Mouse (Mus musculus) olfactory bulb, adult 2 months (tissue): ENCODE data around the gene Tctex1d2. TPM values are rescaled to one million over a fixed set of nuclear protein-coding genes. Genes with fewer than 3 reads are reported as not detected.
"Not testable (repeated sequence)": the region's sequence is repeated elsewhere in the genome, so short reads cannot be mapped to it uniquely, and the experiment has no call there.

Source experiments
- H3K27ac ChIP-seq: fragments of 200-500 bp; 2 replicates; pipeline ENCODE4 v1.5.1; 2012; ENCODE audit warnings: low read depth, low read length; ENCODE audit not compliant: insufficient read depth
- H3K4me1 ChIP-seq: fragments of 200-500 bp; 2 replicates; pipeline ENCODE4 v1.6.1; 2012; ENCODE audit warnings: low read length; ENCODE audit not compliant: control insufficient read depth, insufficient read depth
- H3K4me3 ChIP-seq: fragments of 200-500 bp; 2 replicates; pipeline ENCODE4 v1.5.1; 2012; ENCODE audit warnings: mild to moderate bottlenecking, low read depth, low read length, moderate library complexity; ENCODE audit not compliant: insufficient read depth
- CTCF ChIP-seq: fragments of 200-500 bp; IDR thresholded peaks from 2 replicates; pipeline ENCODE4 v1.5.1; 2012; ENCODE audit warnings: low read depth, mild to moderate bottlenecking, low read length, moderate library complexity; ENCODE audit not compliant: insufficient read depth
- POLR2A ChIP-seq: fragments of 200-500 bp; IDR thresholded peaks from 2 replicates; pipeline ENCODE4 v1.6.1; 2012; ENCODE audit warnings: mild to moderate bottlenecking, low read depth, low read length, moderate library complexity; ENCODE audit not compliant: insufficient read depth
- WGBS: fragments of 180-500 bp; shearing (Covaris S2); methylation state at CpG from one replicate; pipeline ENCODE4 v1.1.7; 2018; 5-methylcytosine and 5-hydroxymethylcytosine counted together
- polyA plus RNA-seq: library from polyadenylated mRNA; stranded (reverse); fragments of >200 nt; gene quantifications from 2 replicates; pipeline ENCODE4 v1.2.4, GENCODE M21; 2012; ENCODE audit warnings: low replicate concordance; ENCODE audit not compliant: missing spikeins, insufficient read depth, insufficient read length

Tctex1d2 gene
- polyA plus RNA-seq, 1 experiment = not detected

DNA sequence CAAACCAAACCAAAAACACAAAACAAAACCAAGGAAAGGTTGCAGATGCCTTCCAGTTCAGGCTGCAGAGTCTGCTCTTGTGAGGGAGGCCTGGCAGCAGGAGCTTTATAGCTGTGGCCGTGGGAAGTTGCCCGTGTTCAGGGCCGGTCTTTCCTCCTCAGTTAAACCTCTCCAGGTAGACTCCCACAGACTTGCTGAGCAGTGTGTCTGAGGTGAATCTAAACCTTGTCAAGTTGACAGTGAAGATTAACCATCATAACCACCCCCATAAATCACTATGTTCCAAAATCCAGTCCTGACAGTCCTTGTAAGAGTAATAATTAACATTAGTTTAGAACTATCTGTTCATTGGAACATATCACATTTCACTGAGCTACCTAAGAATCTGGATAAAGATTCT lies 8.0 kb downstream of the Tctex1d2 start:
- TF ChIP-seq POLR2A (no peak), CTCF (no peak)
- Histone ChIP-seq H3K27ac (no peak overlapping the region), H3K4me3 (no peak overlapping the region), H3K4me1 (peaks cover 4% of the 10 kb centered on the region)
- 90% methylated on average over 3 of the region's 3 CpGs for WGBS

GRCm38 (mm10) chr16:32430474-32431046 lies 11.1 kb downstream of the Tctex1d2 start, which contains the start of gene Pcyt1a:
Gene Pcyt1a (plus strand): TSS chr16:32430921.
- under 1% methylated on average over 54 of the region's 54 CpGs for WGBS
- TF ChIP-seq CTCF (peak; percentile 27; the same call in 1 of the 2 replicates), POLR2A (peak; percentile 78)
- peak within 1 kb of the TSS; percentile 74 for H3K27ac ChIP-seq
- peak within 1 kb of the TSS; percentile 76 for H3K4me3 ChIP-seq
- peaks cover 7% of the 10 kb centered on the region for H3K4me1 ChIP-seq

GRCm38 (mm10) chr16:32431047-32431591 lies 11.6 kb downstream of the Tctex1d2 start:
- WGBS = under 1% methylated on average over 28 of the region's 28 CpGs

DNA sequence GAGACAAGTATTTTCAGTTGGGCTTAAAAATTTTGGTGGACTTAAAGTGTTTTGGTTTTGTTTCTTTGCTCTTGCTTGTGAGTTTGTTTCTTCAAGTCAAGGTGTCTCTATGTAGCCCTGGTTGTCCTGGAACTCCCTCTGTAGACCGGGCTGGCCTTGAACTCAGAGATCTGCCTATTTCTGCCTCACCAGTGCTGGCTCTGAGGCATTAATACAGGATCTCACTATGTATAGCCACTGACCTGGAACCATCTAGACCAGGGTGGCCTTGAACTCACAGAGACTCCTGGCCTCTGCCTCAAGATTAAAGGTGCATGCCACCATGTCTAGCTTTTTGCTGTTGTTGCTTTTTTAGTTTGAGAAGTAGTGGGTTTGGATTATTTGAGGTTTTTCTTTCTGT lies 12.4 kb downstream of the Tctex1d2 start:
- Histone ChIP-seq H3K4me1 (peaks cover 7% of the 10 kb centered on the region), H3K4me3 (no peak overlapping the region), H3K27ac (no peak overlapping the region)
- WGBS = 96% methylated on average over 1 of the region's 1 CpGs
- no peak for TF ChIP-seq CTCF
- TF ChIP-seq POLR2A = no peak

More at GRCm38 (mm10) chr16:32431047-32431591, 11.6 kb downstream of the Tctex1d2 start:
- peaks cover 7% of the 10 kb centered on the region for H3K4me1 ChIP-seq
- TF ChIP-seq CTCF (no peak), POLR2A (no peak)
- peak overlapping the region; percentile 74 for H3K27ac ChIP-seq
- H3K4me3 ChIP-seq = peak overlapping the region; percentile 76

DNA sequence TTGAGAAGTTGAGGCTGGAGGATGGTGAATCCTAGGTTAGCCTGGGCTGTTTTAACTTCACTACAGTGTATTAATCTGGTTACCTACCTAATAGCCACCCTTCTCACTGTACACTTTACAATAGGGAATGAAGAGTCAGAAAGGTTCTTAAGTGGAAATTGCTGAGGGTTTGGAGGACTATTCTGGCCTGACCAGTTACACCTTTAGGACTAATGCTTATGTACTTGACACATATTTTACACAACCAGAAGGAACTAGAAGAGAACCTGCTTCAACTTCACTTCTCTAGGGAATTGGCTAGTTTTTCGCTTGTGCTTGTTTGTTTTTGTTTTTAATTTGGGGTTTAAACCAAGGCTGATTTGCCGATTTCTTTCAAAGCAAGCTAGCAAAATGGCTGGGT lies 13.6 kb downstream of the Tctex1d2 start:
- 67% methylated on average over 2 of the region's 2 CpGs for WGBS
- H3K4me3 ChIP-seq = no peak overlapping the region
- H3K4me1 ChIP-seq = peaks cover 7% of the 10 kb centered on the region
- H3K27ac ChIP-seq = no peak overlapping the region
- no peak for TF ChIP-seq CTCF
- no peak for TF ChIP-seq POLR2A

- Histone ChIP-seq H3K4me1 (peaks cover 7% of the 10 kb centered on the region), H3K27ac (no peak overlapping the region), H3K4me3 (no peak overlapping the region)
- TF ChIP-seq CTCF (no peak), POLR2A (no peak)
- 17% methylated on average over 6 of the region's 6 CpGs for WGBS
These were observed 14.6 kb downstream of the Tctex1d2 start for GRCm38 (mm10) chr16:32434066-32434465.

DNA sequence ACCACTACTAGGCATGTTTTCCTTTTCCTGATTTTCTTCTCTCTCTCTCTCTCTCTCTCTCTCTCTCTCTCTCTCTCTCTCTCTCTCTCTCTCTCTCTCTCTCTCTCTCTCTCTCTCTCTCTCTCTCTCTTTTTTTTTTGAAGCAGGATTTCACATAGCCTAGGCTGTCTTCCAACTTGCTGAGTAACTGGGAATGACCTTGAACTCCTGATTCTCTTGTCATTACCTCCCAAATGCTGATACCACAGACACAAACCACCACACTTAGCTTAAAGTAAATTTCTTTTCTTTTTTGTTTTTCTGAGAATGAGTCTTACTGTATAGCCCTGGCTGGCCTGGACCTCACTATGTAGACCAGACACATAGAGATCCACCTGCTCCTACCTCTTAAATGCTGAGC lies 15.2 kb downstream of the Tctex1d2 start:
- no peak overlapping the region for H3K4me3 ChIP-seq
- peaks cover 6% of the 10 kb centered on the region for H3K4me1 ChIP-seq
- no peak for TF ChIP-seq POLR2A
- TF ChIP-seq CTCF = no peak
- no peak overlapping the region for H3K27ac ChIP-seq

DNA sequence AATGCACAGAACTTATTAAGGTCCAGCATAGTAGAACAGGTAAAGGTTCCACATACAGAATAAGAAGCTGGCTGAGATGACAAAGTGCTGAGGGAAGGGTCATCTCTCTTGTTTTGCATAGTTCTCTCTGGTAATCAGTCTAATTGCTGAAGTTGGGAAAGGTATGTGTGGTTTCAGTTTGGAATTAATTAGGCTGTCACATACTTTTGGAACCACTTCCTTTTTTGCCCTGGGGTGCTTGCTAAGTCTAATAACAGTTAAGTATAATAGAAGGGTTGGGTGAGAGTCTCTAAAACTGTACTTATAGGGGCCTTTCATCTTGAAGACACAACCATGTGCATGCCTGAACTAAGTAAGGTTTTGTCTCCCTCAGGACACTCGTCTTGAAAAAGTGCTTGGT lies 17.2 kb downstream of the Tctex1d2 start:
- 66% methylated on average over 1 of the region's 1 CpGs for WGBS
- no peak for TF ChIP-seq CTCF
- no peak for TF ChIP-seq POLR2A
- H3K4me3 ChIP-seq = no peak overlapping the region
- peaks cover 2% of the 10 kb centered on the region; the same call in 1 of the 2 replicates for H3K4me1 ChIP-seq
- H3K27ac ChIP-seq = no peak overlapping the region

GRCm38 (mm10) chr16:32437266-32437665 lies 17.8 kb downstream of the Tctex1d2 start:
- Histone ChIP-seq H3K27ac (no peak overlapping the region), H3K4me1 (peaks cover 2% of the 10 kb centered on the region; the same call in 1 of the 2 replicates), H3K4me3 (no peak overlapping the region)
- WGBS = 96% methylated on average over 1 of the region's 1 CpGs
- TF ChIP-seq POLR2A (no peak), CTCF (no peak)

DNA sequence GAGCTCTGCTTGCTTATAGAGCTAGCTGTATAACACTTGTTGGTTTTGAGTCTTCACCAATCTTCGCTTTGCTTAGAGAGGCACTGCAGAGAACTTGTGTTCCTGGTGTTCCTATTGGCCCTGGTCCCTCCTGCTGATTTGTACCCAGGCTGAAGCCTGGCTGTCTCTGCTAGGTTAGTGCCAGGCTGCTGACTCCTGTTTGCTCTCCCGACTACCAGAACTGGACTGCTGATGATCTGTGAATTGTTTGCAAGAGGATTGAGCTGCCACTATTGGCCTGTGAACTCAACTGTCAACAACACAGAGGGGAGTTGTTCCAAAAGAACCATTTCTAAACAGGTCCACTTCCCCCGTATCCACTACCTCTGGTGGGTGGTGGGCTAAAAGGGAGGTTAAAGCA lies 21.9 kb downstream of the Tctex1d2 start:
- 80% methylated on average over 3 of the region's 3 CpGs for WGBS
- H3K27ac ChIP-seq = no peak overlapping the region
- no peak overlapping the region for H3K4me3 ChIP-seq
- TF ChIP-seq CTCF = no peak
- no peak for TF ChIP-seq POLR2A
- no peaks in the 10 kb centered on the region for H3K4me1 ChIP-seq

- not testable (repeated sequence) for H3K4me1 ChIP-seq, H3K27ac ChIP-seq, H3K4me3 ChIP-seq
- 87% methylated on average over 3 of the region's 3 CpGs for WGBS
These were observed 25.1 kb downstream of the Tctex1d2 start for GRCm38 (mm10) chr16:32444615-32445014.
